ENCODE assay signal across 8 mouse cellular contexts in the genomic region with DNA sequence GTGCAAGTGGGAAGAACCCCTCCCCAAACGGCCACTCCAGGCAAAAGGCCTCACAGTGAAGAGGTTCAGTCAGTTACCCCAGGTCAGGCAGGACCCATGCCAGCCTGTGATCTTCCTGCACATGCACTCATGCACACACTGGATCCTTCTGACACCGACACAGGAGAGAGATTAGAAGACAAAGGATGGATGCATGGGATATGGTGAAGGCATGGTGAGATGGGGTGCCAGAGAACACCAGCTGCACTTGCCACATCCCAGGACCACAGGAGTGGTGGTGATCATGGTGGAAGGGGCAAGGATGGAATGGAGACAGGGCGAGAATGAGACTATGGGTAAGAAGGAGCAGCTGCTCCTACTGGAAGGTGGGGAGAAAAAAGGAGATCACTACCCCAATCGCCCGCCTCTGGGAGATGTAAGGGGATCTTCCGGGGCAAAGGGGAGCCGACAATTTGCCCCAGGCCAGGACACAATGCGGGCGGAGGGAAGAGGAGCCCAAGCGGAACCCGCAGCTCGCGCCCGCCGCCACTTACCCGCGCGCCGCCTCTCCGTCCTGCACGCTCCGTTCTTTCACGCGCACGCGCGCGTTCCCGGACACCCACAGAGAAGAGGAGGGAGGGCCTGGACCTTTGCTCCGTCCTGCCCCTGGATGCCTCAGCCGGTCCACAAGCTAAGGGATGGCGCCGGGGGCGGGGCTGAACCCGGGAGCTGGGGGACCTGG. TPM values are rescaled to one million over a fixed set of nuclear protein-coding genes. Genes with fewer than 3 reads are reported as not detected.
DNase-seq lines count a peak whose midpoint lies in the region; ATAC-seq and TF ChIP-seq lines count a peak whose summit lies in the region.

No protein-coding gene starts in this region.

- peak; percentile 91 for ATAC-seq in frontal cortex, adult (ENCODE audit: low TSS enrichment)
- ATAC-seq in hematopoietic stem cell, adult 5-6 weeks (replicated peaks in 1 of 2; ENCODE audit: insufficient read depth in 1 of 2, low FRiP score in 2 of 2, low TSS enrichment in 1 of 2, low read depth in 1 of 2, poor library complexity in 2 of 2, severe bottlenecking in 2 of 2), result peak; percentile 60 to 72
- ATAC-seq in neural tube, embryonic 13.5 days (ENCODE audit: low read depth), result peak; percentile 94

- no peaks in the 10 kb centered on the region for H3K36me3 ChIP-seq in ES-Bruce4 (ENCODE audit: control insufficient read depth, insufficient read depth, low read length, poor library complexity, severe bottlenecking)
- no peaks in the 10 kb centered on the region for H3K36me3 ChIP-seq in neural tube, embryonic 13.5 days
- H3K36me3 ChIP-seq in testis, adult 2 months (ENCODE audit: control insufficient read depth, insufficient read depth, low read length), result no peaks in the 10 kb centered on the region

- TF ChIP-seq EP300 in ES-Bruce4 (IDR thresholded peaks at IDR 0.05; ENCODE audit: insufficient read depth, low read depth, low read length), result no peak

- H3K4me2 ChIP-seq in neural tube, embryonic 13.5 days, result peak overlapping the region; percentile 64

- no peak overlapping the region for H3K27ac ChIP-seq in ES-Bruce4 (ENCODE audit: insufficient read depth, low read length)
- H3K27ac ChIP-seq in cerebellum, adult 2 months (ENCODE audit: insufficient read depth, low read length), result peak overlapping the region; percentile 30
- H3K27ac ChIP-seq in layer of hippocampus, adult 2 months, result peak overlapping the region; percentile 89
- peak overlapping the region; percentile 77 for H3K27ac ChIP-seq in neural tube, embryonic 13.5 days (replicated peaks)
- H3K27ac ChIP-seq in testis, adult 2 months (ENCODE audit: control insufficient read depth, insufficient read depth, low read depth, low read length), result peak overlapping the region; percentile 30

- H3K9me3 ChIP-seq in ES-Bruce4 (replicated peaks; ENCODE audit: control insufficient read depth, insufficient read depth, low read length, poor library complexity, severe bottlenecking), result no peaks in the 10 kb centered on the region
- no peaks in the 10 kb centered on the region for H3K9me3 ChIP-seq in neural tube, embryonic 13.5 days

- WGBS in cerebellum, adult 2 months, result under 1% methylated on average over 35 of the region's 35 CpGs
- 1% methylated on average over 35 of the region's 35 CpGs for WGBS in neural tube, embryonic 13.5 days

- DNase-seq in cerebellum, adult 2 months, result peak; percentile 92 to 93
- DNase-seq in layer of hippocampus, adult 2 months (ENCODE audit: low spot score in 2 of 2), result peak; percentile 80 to 84
- DNase-seq in lung, adult 18-20 months, result peak; percentile 70 to 79

- no peak for TF ChIP-seq CTCF in ES-Bruce4 (IDR thresholded peaks at IDR 0.05; ENCODE audit: low read depth, low read length)
- TF ChIP-seq CTCF in cerebellum, adult 2 months (IDR thresholded peaks at IDR 0.05; ENCODE audit: borderline replicate concordance, insufficient read depth, low read depth, low read length), result no peak
- TF ChIP-seq CTCF in layer of hippocampus, adult 2 months (conservative IDR thresholded peaks at IDR 0.05), result no peak
- no peak for TF ChIP-seq CTCF in testis, adult 2 months (IDR thresholded peaks at IDR 0.05; ENCODE audit: control insufficient read depth, insufficient read depth, insufficient replicate concordance, low read depth, low read length)

- TF ChIP-seq POLR2A in ES-Bruce4 (IDR thresholded peaks at IDR 0.05; ENCODE audit: insufficient read depth, low read length), result no peak
- peak; percentile 58; the same call in 1 of the 2 replicates for TF ChIP-seq POLR2A in cerebellum, adult 2 months (IDR thresholded peaks at IDR 0.05; ENCODE audit: borderline replicate concordance, insufficient read depth, low read length)
- TF ChIP-seq POLR2A in testis, adult 2 months (IDR thresholded peaks at IDR 0.05; ENCODE audit: control insufficient read depth, low read depth, low read length), result 0 out of 2 replicates have a peak, but pooled peaks have one; percentile 32

- H3K9ac ChIP-seq in ES-Bruce4 (ENCODE audit: low read depth, poor library complexity, severe bottlenecking), result peak overlapping the region; percentile 27
- H3K9ac ChIP-seq in neural tube, embryonic 13.5 days, result peak overlapping the region; percentile 82

- H3K4me3 ChIP-seq in ES-Bruce4 (ENCODE audit: low read depth, low read length), result peak overlapping the region; percentile 71
- peak overlapping the region; percentile 77 for H3K4me3 ChIP-seq in cerebellum, adult 2 months (replicated peaks; ENCODE audit: insufficient read depth, low read depth, low read length)
- peak overlapping the region; percentile 73 for H3K4me3 ChIP-seq in layer of hippocampus, adult 2 months
- peak overlapping the region; percentile 53 for H3K4me3 ChIP-seq in neural tube, embryonic 13.5 days
- peak overlapping the region; percentile 23 for H3K4me3 ChIP-seq in testis, adult 2 months (ENCODE audit: control insufficient read depth, low read depth, low read length)

- H3K27me3 ChIP-seq in ES-Bruce4 (ENCODE audit: control insufficient read depth, insufficient read depth, low read length, poor library complexity, severe bottlenecking), result no peaks in the 10 kb centered on the region
- H3K27me3 ChIP-seq in cerebellum, adult 2 months (ENCODE audit: control insufficient read depth, insufficient read depth, low read length), result no peaks in the 10 kb centered on the region
- H3K27me3 ChIP-seq in neural tube, embryonic 13.5 days, result no peaks in the 10 kb centered on the region
- no peaks in the 10 kb centered on the region for H3K27me3 ChIP-seq in testis, adult 2 months (ENCODE audit: control insufficient read depth, insufficient read depth, low read length)

- no peaks in the 10 kb centered on the region for H3K4me1 ChIP-seq in ES-Bruce4 (ENCODE audit: control insufficient read depth, insufficient read depth, low read length)
- H3K4me1 ChIP-seq in cerebellum, adult 2 months (ENCODE audit: control insufficient read depth, insufficient read depth, low read length), result peaks cover 5% of the 10 kb centered on the region; the same call in 1 of the 2 replicates
- peaks cover 28% of the 10 kb centered on the region for H3K4me1 ChIP-seq in neural tube, embryonic 13.5 days (replicated peaks)
- peaks cover 22% of the 10 kb centered on the region for H3K4me1 ChIP-seq in testis, adult 2 months (ENCODE audit: control insufficient read depth, insufficient read depth, low read length)

RNA-seq across cellular contexts. Expression of gene Gsdme, which starts 2.3 kb away (rescaled TPM):
- polyA plus RNA-seq in ES-Bruce4 (2011; ENCODE audit: insufficient read depth, insufficient read length, low read depth, missing spikeins), result 0.62 and 1.1 TPM in 2 replicates
- 16.1 and 17.0 TPM in 2 replicates for polyA plus RNA-seq in cerebellum, adult 2 months (2012; rRNA removed)
- 10.1 and 19.9 TPM in 2 replicates for total RNA-seq in hematopoietic stem cell, adult 5-6 weeks (2017)
- 10 to 100 TPM; 10.9 to 12.4 TPM for total RNA-seq in layer of hippocampus, adult 2 months (2021)
- polyA plus RNA-seq in neural tube, embryonic 13.5 days (2015; fragmentation: Nextera tagmentation; extraction: Ambion mirVana), result 68.8 and 72.4 TPM in 2 replicates
- polyA plus RNA-seq in testis, adult 2 months (2012; rRNA removed), result 1.5 and 1.9 TPM in 2 replicates

Comparison
In these comparisons a context has a peak if more than half of its experiments do, and no peak if none do; other contexts are left out.
1. H3K4me3 ChIP-seq: peak in every context shown above with its lines; median percentile 77 in cerebellum, adult 2 months; 73 in layer of hippocampus, adult 2 months; 71 in ES-Bruce4; 53 in neural tube, embryonic 13.5 days; 23 in testis, adult 2 months.